Comparison of ENCODE assay signal across 9 mouse cellular contexts in genomic region chr4:127125834-127126463, GRCm38 (mm10). TPM values are rescaled to one million over a fixed set of nuclear protein-coding genes. Genes with fewer than 3 reads are reported as not detected.
DNase-seq lines count a peak whose midpoint lies in the region; ATAC-seq and TF ChIP-seq lines count a peak whose summit lies in the region.
"Had no signal": no experiment of that assay in that cellular context is flagged by ENCODE, and none has a peak within 500 bp of the region (broad histone marks: within the 10 kb centered on the region; RNA-seq: fewer than 3 reads in every experiment).

No protein-coding gene starts in this region.

- peak overlapping the region; percentile 70 for H3K4me3 ChIP-seq in embryonic facial prominence, embryonic 14.5 days (ENCODE audit: low read depth, low read length)
- peak overlapping the region; percentile 55 for H3K4me3 ChIP-seq in heart, adult 2 months
- H3K4me3 ChIP-seq in limb, embryonic 13.5 days = peak overlapping the region; percentile 67
- H3K4me3 ChIP-seq in midbrain, embryonic 16.5 days (ENCODE audit: low read depth, low read length) = peak overlapping the region; percentile 63

- peaks cover 7% of the 10 kb centered on the region for H3K4me1 ChIP-seq in embryonic facial prominence, embryonic 14.5 days (ENCODE audit: control insufficient read depth, insufficient read depth, low read length)
- H3K4me1 ChIP-seq in heart, adult 2 months (ENCODE audit: control insufficient read depth, insufficient read depth, low read length) = no peaks in the 10 kb centered on the region
- H3K4me1 ChIP-seq in limb, embryonic 13.5 days = peaks cover 12% of the 10 kb centered on the region
- H3K4me1 ChIP-seq in midbrain, embryonic 16.5 days (ENCODE audit: control insufficient read depth, insufficient read depth, low read length) = peaks cover 10% of the 10 kb centered on the region

- H3K27ac ChIP-seq in embryonic facial prominence, embryonic 14.5 days (replicated peaks; ENCODE audit: low read depth, low read length) = peak overlapping the region; percentile 39; the same call in 1 of the 2 replicates
- H3K27ac ChIP-seq in heart, adult 2 months = peak overlapping the region; percentile 10; the same call in 1 of the 2 replicates
- H3K27ac ChIP-seq in limb, embryonic 13.5 days = no peak overlapping the region
- peak overlapping the region; percentile 55; the same call in 1 of the 2 replicates for H3K27ac ChIP-seq in midbrain, embryonic 16.5 days (ENCODE audit: low read length)

- no peaks in the 10 kb centered on the region for H3K79me2 ChIP-seq in heart, adult 2 months (replicated peaks; ENCODE audit: control insufficient read depth, insufficient read depth, low read length)

- WGBS in embryonic facial prominence, embryonic 14.5 days = 1% methylated on average over 21 of the region's 35 CpGs
- 1% methylated on average over 35 of the region's 35 CpGs for WGBS in heart, adult 2 months
- WGBS in limb, embryonic 13.5 days = under 1% methylated on average over 35 of the region's 35 CpGs
- WGBS in midbrain, embryonic 16.5 days = 1% methylated on average over 35 of the region's 35 CpGs

- TF ChIP-seq POLR2A in heart, adult 2 months (IDR thresholded peaks at IDR 0.05; ENCODE audit: insufficient read depth, low read depth, low read length) = peak; percentile 50

- ATAC-seq in embryonic facial prominence, embryonic 14.5 days (ENCODE audit: low read depth) = peak; percentile 98
- ATAC-seq in limb, embryonic 13.5 days (ENCODE audit: low FRiP score, low read depth) = peak; percentile 96
- peak; percentile 94 for ATAC-seq in midbrain, embryonic 16.5 days

- TF ChIP-seq CTCF in heart, adult 2 months (IDR thresholded peaks at IDR 0.05) = no peak

- peaks cover 21% of the 10 kb centered on the region for H3K36me3 ChIP-seq in embryonic facial prominence, embryonic 14.5 days (ENCODE audit: control insufficient read depth, insufficient read depth, low read length)
- no peaks in the 10 kb centered on the region for H3K36me3 ChIP-seq in heart, adult 2 months (ENCODE audit: control insufficient read depth, insufficient read depth, low read length)
- H3K36me3 ChIP-seq in limb, embryonic 13.5 days = peaks cover 27% of the 10 kb centered on the region
- H3K36me3 ChIP-seq in midbrain, embryonic 16.5 days (ENCODE audit: control insufficient read depth, insufficient read depth, low read length) = no peaks in the 10 kb centered on the region

- H3K9ac ChIP-seq in embryonic facial prominence, embryonic 14.5 days (ENCODE audit: low read depth, low read length) = peak overlapping the region; percentile 80
- peak overlapping the region; percentile 64 for H3K9ac ChIP-seq in heart, adult 2 months (ENCODE audit: low read depth, low read length)
- H3K9ac ChIP-seq in limb, embryonic 13.5 days = peak overlapping the region; percentile 78
- H3K9ac ChIP-seq in midbrain, embryonic 16.5 days (ENCODE audit: low read depth, low read length) = peak overlapping the region; percentile 79

- peak; percentile 94 for DNase-seq in 3134 (ENCODE audit: extremely low read depth, insufficient read length, low spot score)
- peak; percentile 79 to 89 for DNase-seq in adrenal gland, postnatal 4 days (ENCODE audit: low spot score in 2 of 2)
- peak; percentile 95 for DNase-seq in embryonic facial prominence, embryonic 14.5 days (ENCODE audit: low spot score)
- peak; percentile 85 for DNase-seq in heart, adult 2 months
- DNase-seq in kidney, adult 8-10 months = peak; percentile 78 to 88
- peak; percentile 80 to 83 for DNase-seq in spleen, postnatal 14 days (ENCODE audit: low spot score in 2 of 2)

- H3K4me2 ChIP-seq in embryonic facial prominence, embryonic 14.5 days (ENCODE audit: low read depth, low read length) = peak overlapping the region; percentile 87
- H3K4me2 ChIP-seq in limb, embryonic 13.5 days (replicated peaks) = peak overlapping the region; percentile 80
- peak overlapping the region; percentile 83 for H3K4me2 ChIP-seq in midbrain, embryonic 16.5 days (ENCODE audit: low read length)

- H3K27me3 ChIP-seq in embryonic facial prominence, embryonic 14.5 days (replicated peaks; ENCODE audit: control insufficient read depth, insufficient read depth, low read length) = no peaks in the 10 kb centered on the region
- H3K27me3 ChIP-seq in heart, adult 2 months (ENCODE audit: control insufficient read depth, insufficient read depth, low read length) = no peaks in the 10 kb centered on the region
- no peaks in the 10 kb centered on the region for H3K27me3 ChIP-seq in limb, embryonic 13.5 days
- no peaks in the 10 kb centered on the region for H3K27me3 ChIP-seq in midbrain, embryonic 16.5 days (ENCODE audit: control insufficient read depth, insufficient read depth, low read depth, low read length)

- TF ChIP-seq EP300 in heart, adult 2 months (IDR thresholded peaks at IDR 0.05; ENCODE audit: insufficient read depth, low read depth, low read length) = no peak

- H3K9me3 ChIP-seq in embryonic facial prominence, embryonic 14.5 days (ENCODE audit: control insufficient read depth, low read length) = no peaks in the 10 kb centered on the region
- H3K9me3 ChIP-seq in limb, embryonic 13.5 days = no peaks in the 10 kb centered on the region
- H3K9me3 ChIP-seq in midbrain, embryonic 16.5 days (replicated peaks; ENCODE audit: control insufficient read depth, low read length, poor library complexity, severe bottlenecking) = no peaks in the 10 kb centered on the region

- intact Hi-C loops in heart, adult 2 months (cut with DNase I) = no loop called here

RNA-seq across cellular contexts. Expression of gene Tmem35b, which starts 2.5 kb away (rescaled TPM):
- total RNA-seq in adrenal gland, postnatal 4 days (2021) = 10 to 100 TPM; 12.8 to 18.1 TPM
- polyA plus RNA-seq in embryonic facial prominence, embryonic 14.5 days (2014; fragmentation: Nextera tagmentation; extraction: Ambion mirVana) = 12.4 and 15.7 TPM in 2 replicates
- total RNA-seq in heart, adult 2 months (2021) = 1 to 10 TPM; 1.4 to 2.0 TPM
- polyA plus RNA-seq in heart, adult 2 months (2012; rRNA removed) = 5.6 TPM in 2 replicates
- polyA plus RNA-seq in limb, embryonic 13.5 days (2015; fragmentation: Nextera tagmentation; extraction: Ambion mirVana) = 16.9 and 20.8 TPM in 2 replicates
- 17.9 and 18.1 TPM in 2 replicates for polyA plus RNA-seq in midbrain, embryonic 16.5 days (2015; fragmentation: Nextera tagmentation; extraction: Ambion mirVana)

RNA-seq across cellular contexts. Expression of gene Dlgap3, which starts 43.1 kb away (rescaled TPM):
- 10 to 100 TPM; 14.8 to 16.1 TPM for total RNA-seq in adrenal gland, postnatal 4 days (2021)
- 2.3 and 2.8 TPM in 2 replicates for polyA plus RNA-seq in embryonic facial prominence, embryonic 14.5 days (2014; fragmentation: Nextera tagmentation; extraction: Ambion mirVana)
- total RNA-seq in heart, adult 2 months (2021) = under 1 TPM; 0.20 to 0.21 TPM
- 0.09 and 0.21 TPM in 2 replicates for polyA plus RNA-seq in heart, adult 2 months (2012; rRNA removed)
- polyA plus RNA-seq in limb, embryonic 13.5 days (2015; fragmentation: Nextera tagmentation; extraction: Ambion mirVana) = 0.53 and 0.55 TPM in 2 replicates
- 17.6 and 19.5 TPM in 2 replicates for polyA plus RNA-seq in midbrain, embryonic 16.5 days (2015; fragmentation: Nextera tagmentation; extraction: Ambion mirVana)
- polyA plus RNA-seq: C2C12 had no signal

RNA-seq across cellular contexts. Expression of gene Zmym6, which starts 48.8 kb away (rescaled TPM):
- 10 to 100 TPM; 23.6 to 24.2 TPM for total RNA-seq in adrenal gland, postnatal 4 days (2021)
- 20.5 and 25.4 TPM in 2 replicates for polyA plus RNA-seq in embryonic facial prominence, embryonic 14.5 days (2014; fragmentation: Nextera tagmentation; extraction: Ambion mirVana)
- total RNA-seq in heart, adult 2 months (2021) = 10 to 100 TPM in 1 of 2 experiments, 1 to 10 TPM in 1; 9.0 to 11.9 TPM
- polyA plus RNA-seq in heart, adult 2 months (2012; rRNA removed) = 4.9 and 8.4 TPM in 2 replicates
- 26.2 and 29.3 TPM in 2 replicates for polyA plus RNA-seq in limb, embryonic 13.5 days (2015; fragmentation: Nextera tagmentation; extraction: Ambion mirVana)
- 41.0 and 44.3 TPM in 2 replicates for polyA plus RNA-seq in midbrain, embryonic 16.5 days (2015; fragmentation: Nextera tagmentation; extraction: Ambion mirVana)
- polyA plus RNA-seq: C2C12 had no signal
